Mouse (Mus musculus) lung, postnatal 25 days (tissue): ENCODE data around the gene B4galnt3.

Experiments used
- DNase-seq: peaks from one replicate; pipeline ENCODE4 v3.0.0; 2022; ENCODE audit warnings: low spot score

B4galnt3 gene

GRCm38 (mm10) chr6:120274887-120275286, 19.5 kb downstream of the B4galnt3 start:
- DNase-seq, result no peak

GRCm38 (mm10) chr6:120274181-120274580, 20.2 kb downstream of the B4galnt3 start:
- no peak for DNase-seq

- no peak for DNase-seq
Observed at GRCm38 (mm10) chr6:120264151-120264550, 30.2 kb downstream of the B4galnt3 start.

- no peak for DNase-seq
Observed at GRCm38 (mm10) chr6:120263608-120264007, 30.8 kb downstream of the B4galnt3 start.

- no peak for DNase-seq
Observed at GRCm38 (mm10) chr6:120262886-120263531, 31.4 kb downstream of the B4galnt3 start.

GRCm38 (mm10) chr6:120259481-120259880, 34.9 kb downstream of the B4galnt3 start:
- no peak for DNase-seq

GRCm38 (mm10) chr6:120256431-120256935, 37.9 kb downstream of the B4galnt3 start:
- DNase-seq, result no peak

GRCm38 (mm10) chr6:120255701-120256100, 38.7 kb downstream of the B4galnt3 start:
- DNase-seq, result no peak

- DNase-seq, result no peak
Observed at GRCm38 (mm10) chr6:120255144-120255543, 39.2 kb downstream of the B4galnt3 start.

- DNase-seq, result no peak
Observed at GRCm38 (mm10) chr6:120254640-120255039, 39.7 kb downstream of the B4galnt3 start.

GRCm38 (mm10) chr6:120252741-120253140, 41.6 kb downstream of the B4galnt3 start:
- no peak for DNase-seq

GRCm38 (mm10) chr6:120251010-120251409, 43.3 kb downstream of the B4galnt3 start:
- DNase-seq, result no peak

- no peak for DNase-seq
Observed at GRCm38 (mm10) chr6:120249831-120250230, 44.5 kb downstream of the B4galnt3 start.

GRCm38 (mm10) chr6:120246676-120247075, 47.7 kb downstream of the B4galnt3 start:
- no peak for DNase-seq

GRCm38 (mm10) chr6:120243250-120243649, 51.1 kb downstream of the B4galnt3 start:
- DNase-seq, result no peak

- no peak for DNase-seq
Observed at GRCm38 (mm10) chr6:120242530-120242929, 51.8 kb downstream of the B4galnt3 start.

- DNase-seq, result no peak
Observed at GRCm38 (mm10) chr6:120241453-120241852, 52.9 kb downstream of the B4galnt3 start.

GRCm38 (mm10) chr6:120240461-120240860, 53.9 kb downstream of the B4galnt3 start:
- DNase-seq, result no peak

GRCm38 (mm10) chr6:120235874-120236273, 58.5 kb downstream of the B4galnt3 start:
- no peak for DNase-seq

GRCm38 (mm10) chr6:120232885-120233284, 61.5 kb downstream of the B4galnt3 start:
- DNase-seq, result no peak

GRCm38 (mm10) chr6:120230441-120230840, 63.9 kb downstream of the B4galnt3 start:
- DNase-seq, result no peak

GRCm38 (mm10) chr6:120229806-120230205, 64.6 kb downstream of the B4galnt3 start:
- no peak for DNase-seq

- no peak for DNase-seq
Observed at GRCm38 (mm10) chr6:120227068-120227467, 67.3 kb downstream of the B4galnt3 start.

- no peak for DNase-seq
Observed at GRCm38 (mm10) chr6:120225355-120225754, 69.0 kb downstream of the B4galnt3 start.
